Mouse (Mus musculus): ENCODE measurements at regions not wholly inside any gene's neighbourhood (a gene's known extent, or its start where the extent isn't known, plus 50 kb on each side); places are given as distances from the start of the nearest gene placed in this dataset.

GRCm38 (mm10) chr6:91609671-91610070 is 74.2 kb upstream of the Slc6a6 start:
- TF ChIP-seq EP300 (IDR thresholded peaks at IDR 0.05; ENCODE audit: low read depth), result no peak
- TF ChIP-seq CTCF (IDR thresholded peaks at IDR 0.05; ENCODE audit: low read depth), result no peak
